Mouse (Mus musculus): ENCODE measurements around the gene Cdc37l1.

GRCm38 (mm10) chr19:29009046-29009445, 18.9 kb downstream of the Cdc37l1 start:
- no peak for TF ChIP-seq POLR2A (IDR thresholded peaks at IDR 0.05; ENCODE audit: insufficient read length, low read depth)
- no peak for TF ChIP-seq SRF (IDR thresholded peaks at IDR 0.05; ENCODE audit: control insufficient read depth, insufficient read length, low read depth)

Measured in myocyte (in vitro differentiated cells).